Mouse (Mus musculus): ENCODE measurements around the gene Lhb. TPM values are rescaled to one million over a fixed set of nuclear protein-coding genes. Genes with fewer than 3 reads are reported as not detected.

Gene Lhb
- polyA plus RNA-seq, 1 experiment from 2014 or later, result not detected

DNA sequence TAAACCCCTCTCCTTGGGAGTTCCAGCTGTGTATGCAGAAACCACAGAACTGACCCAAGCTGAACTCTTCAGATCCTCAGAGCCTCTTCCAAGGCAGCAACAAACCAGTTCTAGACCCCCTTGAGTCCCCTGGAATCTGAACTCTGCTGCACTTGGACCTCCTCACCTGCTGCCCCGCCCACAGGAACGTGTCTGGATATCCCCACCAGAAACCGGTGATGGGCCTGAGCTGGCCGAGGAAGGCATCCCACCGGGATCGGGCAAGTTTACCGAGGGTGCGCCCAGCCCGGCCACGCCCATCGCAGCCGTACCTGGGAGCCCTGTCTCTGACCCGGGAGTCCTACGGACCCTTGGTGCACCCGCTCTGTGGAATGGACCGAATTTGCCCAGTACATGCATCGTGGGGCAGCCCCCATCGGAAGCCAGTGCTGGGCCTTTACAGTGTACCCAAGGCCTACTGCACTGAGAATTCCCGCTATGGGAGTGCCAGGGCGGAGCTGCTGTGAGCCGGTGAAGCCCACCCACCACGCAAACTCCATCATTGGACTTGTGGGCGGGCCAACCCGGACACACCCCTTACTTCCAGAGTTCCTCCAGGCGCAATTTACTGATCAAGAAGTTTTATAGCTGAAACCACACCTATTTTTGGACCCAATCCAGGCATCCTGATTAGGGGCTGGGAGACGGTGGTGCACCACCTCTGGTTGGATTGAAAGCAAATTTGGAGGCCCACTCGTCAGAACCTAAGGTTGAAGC, 583 bp upstream of the Lhb start:
- Histone ChIP-seq H3K4me3 (no peak overlapping the region), H3K4me1 (peaks cover 27% of the 10 kb centered on the region), H3K27ac (replicated peaks) (no peak overlapping the region), H3K36me3 (peaks cover 51% of the 10 kb centered on the region), H3K9me3 (replicated peaks) (no peaks in the 10 kb centered on the region), H3K27me3 (ENCODE audit: low read depth, poor library complexity, severe bottlenecking) (peaks cover 70% of the 10 kb centered on the region)
- no peak for DNase-seq (ENCODE audit: low spot score)
- WGBS, result 15% methylated on average over 27 of the region's 27 CpGs

DNA sequence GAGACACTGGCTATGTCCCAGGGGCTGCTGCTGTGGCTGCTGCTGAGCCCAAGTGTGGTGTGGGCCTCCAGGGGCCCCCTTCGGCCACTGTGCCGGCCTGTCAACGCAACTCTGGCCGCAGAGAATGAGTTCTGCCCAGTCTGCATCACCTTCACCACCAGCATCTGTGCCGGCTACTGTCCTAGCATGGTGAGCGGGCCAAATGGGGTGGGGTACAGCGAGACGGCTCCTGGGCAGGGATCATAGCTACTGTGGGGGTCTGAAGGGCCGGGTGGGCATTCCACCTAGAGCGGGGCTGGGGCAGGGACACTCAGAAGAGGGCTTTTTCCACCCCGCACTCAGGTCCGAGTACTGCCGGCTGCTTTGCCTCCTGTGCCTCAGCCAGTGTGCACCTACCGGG, 574 bp downstream of the Lhb start:
- DNase-seq (ENCODE audit: low spot score), result no peak
- WGBS, result 92% methylated on average over 14 of the region's 14 CpGs
- no peaks in the 10 kb centered on the region for H3K9me3 ChIP-seq (replicated peaks)
- H3K27me3 ChIP-seq (ENCODE audit: low read depth, poor library complexity, severe bottlenecking), result peaks cover 59% of the 10 kb centered on the region
- no peak overlapping the region for H3K27ac ChIP-seq (replicated peaks)
- H3K4me1 ChIP-seq, result peaks cover 21% of the 10 kb centered on the region
- H3K4me3 ChIP-seq, result no peak overlapping the region
- peaks cover 63% of the 10 kb centered on the region for H3K36me3 ChIP-seq

DNA sequence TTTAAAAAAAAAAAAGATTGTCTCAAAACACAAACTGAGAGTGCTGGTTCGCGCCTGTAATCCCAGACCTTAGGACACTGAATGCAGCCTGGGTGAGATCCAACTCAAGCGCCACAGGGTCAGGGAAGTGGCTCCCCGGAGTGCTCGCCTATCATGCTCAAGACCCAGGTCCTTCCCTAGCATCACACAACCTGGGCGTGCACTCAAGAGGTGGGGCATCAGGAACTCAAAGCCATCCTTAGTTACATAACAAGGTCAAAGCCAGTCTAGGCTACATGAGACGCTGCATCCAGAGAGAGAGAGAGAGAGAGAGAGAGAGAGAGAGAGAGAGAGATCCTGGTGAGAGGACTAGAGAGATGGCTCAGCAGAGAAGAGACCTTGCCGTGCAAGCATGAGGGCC, 5.9 kb downstream of the Lhb start:
- WGBS, result 97% methylated on average over 8 of the region's 8 CpGs
- Histone ChIP-seq H3K36me3 (peaks cover 100% of the 10 kb centered on the region), H3K9me3 (replicated peaks) (no peaks in the 10 kb centered on the region), H3K4me3 (no peak overlapping the region), H3K4me1 (no peaks in the 10 kb centered on the region), H3K27me3 (ENCODE audit: low read depth, poor library complexity, severe bottlenecking) (peaks cover 5% of the 10 kb centered on the region), H3K27ac (replicated peaks) (no peak overlapping the region)
- no peak for DNase-seq (ENCODE audit: low spot score)

DNA sequence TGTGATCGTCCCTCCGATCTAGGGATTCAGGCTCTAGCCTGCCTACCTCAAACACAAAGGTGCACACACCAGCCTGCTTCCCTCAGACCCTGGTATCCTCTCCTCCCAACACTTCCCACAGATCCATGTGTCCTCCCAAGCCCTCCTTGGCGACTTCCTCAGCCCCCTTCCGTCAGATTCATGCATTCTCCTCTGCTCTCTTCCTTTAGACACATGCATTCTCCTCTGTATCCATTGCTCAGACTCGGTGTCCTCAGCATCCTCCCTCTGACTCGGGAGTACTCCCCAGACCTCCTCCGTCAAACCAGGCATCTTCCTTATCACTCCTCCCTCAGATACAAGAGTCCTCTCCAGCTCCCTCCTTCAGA, 13.2 kb downstream of the Lhb start:
- no peak for DNase-seq (ENCODE audit: low spot score)
- no peaks in the 10 kb centered on the region for H3K27me3 ChIP-seq (ENCODE audit: low read depth, poor library complexity, severe bottlenecking)
- peaks cover 47% of the 10 kb centered on the region for H3K36me3 ChIP-seq
- no peaks in the 10 kb centered on the region for H3K9me3 ChIP-seq (replicated peaks)
- peaks cover 50% of the 10 kb centered on the region for H3K4me1 ChIP-seq
- peak overlapping the region; percentile 92 for H3K27ac ChIP-seq (replicated peaks)
- under 1% methylated on average over 7 of the region's 7 CpGs for WGBS
- H3K4me3 ChIP-seq, result peak overlapping the region; percentile 96

DNA sequence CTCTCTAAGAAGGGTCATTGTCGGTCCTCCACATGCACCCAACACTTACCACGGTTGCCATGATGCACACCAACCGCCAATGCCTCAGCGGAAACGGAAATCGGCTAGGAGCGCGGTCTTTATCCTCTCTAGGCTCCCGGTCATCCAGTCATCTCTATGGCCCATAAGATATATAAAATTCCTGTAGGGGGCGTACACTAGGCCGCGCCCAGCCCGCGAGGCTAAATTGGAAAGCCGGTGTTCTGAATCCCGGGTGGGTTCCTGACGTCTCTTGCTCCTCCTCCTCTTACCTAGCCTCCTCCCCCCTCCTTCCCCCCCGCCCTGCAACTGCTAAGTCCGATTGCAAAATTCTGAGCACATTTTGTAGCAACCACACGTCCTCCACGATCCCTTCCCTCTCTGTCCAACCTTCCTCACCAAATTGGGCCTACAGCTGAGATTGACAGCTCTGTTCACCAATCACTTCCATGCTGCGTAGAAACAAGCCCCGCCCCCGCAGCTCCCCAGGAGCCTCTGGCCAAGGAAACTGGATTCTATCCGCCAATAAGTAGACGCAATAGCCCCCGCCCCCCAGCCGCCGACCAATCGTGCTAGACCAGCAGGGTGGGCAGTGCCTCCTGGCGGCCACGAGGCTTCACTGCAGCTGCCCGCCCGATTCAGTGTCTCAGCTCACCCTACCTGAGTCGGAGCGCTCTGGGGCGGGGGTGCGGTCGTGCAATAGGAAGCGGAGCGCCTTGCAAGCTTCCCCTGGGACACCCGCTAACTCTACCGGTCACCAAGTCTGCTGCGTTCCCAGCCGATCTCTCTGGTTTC, 13.8 kb downstream of the Lhb start, which contains the start of gene Gys1:
Gene Gys1 (plus strand): TSS at position 642 of the 813 bp plus-strand sequence.
- WGBS, result under 1% methylated on average over 45 of the region's 45 CpGs
- Histone ChIP-seq H3K27me3 (ENCODE audit: low read depth, poor library complexity, severe bottlenecking) (no peaks in the 10 kb centered on the region), H3K36me3 (peaks cover 43% of the 10 kb centered on the region), H3K27ac (replicated peaks) (peak within 1 kb of the TSS; percentile 92), H3K9me3 (replicated peaks) (no peaks in the 10 kb centered on the region), H3K4me1 (peaks cover 50% of the 10 kb centered on the region), H3K4me3 (peak within 1 kb of the TSS; percentile 96)
- DNase-seq (ENCODE audit: low spot score), result peak; percentile 100

DNA sequence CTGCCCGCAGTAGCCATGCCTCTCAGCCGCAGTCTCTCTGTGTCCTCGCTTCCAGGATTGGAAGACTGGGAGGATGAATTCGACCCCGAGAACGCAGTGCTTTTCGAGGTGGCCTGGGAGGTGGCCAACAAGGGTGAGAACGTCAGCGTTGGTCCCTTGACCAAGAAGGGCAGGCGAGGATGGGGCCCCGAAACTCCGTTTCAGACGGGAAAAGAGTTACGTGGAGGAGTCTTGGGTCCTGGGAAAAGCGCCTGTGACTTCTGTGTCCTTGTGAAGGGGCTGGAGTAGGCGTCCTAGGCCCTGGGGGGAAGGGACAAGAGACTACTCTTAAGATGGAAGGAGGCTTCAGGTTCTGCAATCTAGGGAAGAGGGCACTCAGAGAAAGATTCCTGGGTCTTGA, 14.4 kb downstream of the Lhb start:
- 4% methylated on average over 16 of the region's 16 CpGs for WGBS
- Histone ChIP-seq H3K27ac (replicated peaks) (peak overlapping the region; percentile 92), H3K9me3 (replicated peaks) (no peaks in the 10 kb centered on the region), H3K27me3 (ENCODE audit: low read depth, poor library complexity, severe bottlenecking) (no peaks in the 10 kb centered on the region), H3K4me3 (peak overlapping the region; percentile 96), H3K36me3 (peaks cover 43% of the 10 kb centered on the region), H3K4me1 (peaks cover 50% of the 10 kb centered on the region)
- no peak for DNase-seq (ENCODE audit: low spot score)

DNA sequence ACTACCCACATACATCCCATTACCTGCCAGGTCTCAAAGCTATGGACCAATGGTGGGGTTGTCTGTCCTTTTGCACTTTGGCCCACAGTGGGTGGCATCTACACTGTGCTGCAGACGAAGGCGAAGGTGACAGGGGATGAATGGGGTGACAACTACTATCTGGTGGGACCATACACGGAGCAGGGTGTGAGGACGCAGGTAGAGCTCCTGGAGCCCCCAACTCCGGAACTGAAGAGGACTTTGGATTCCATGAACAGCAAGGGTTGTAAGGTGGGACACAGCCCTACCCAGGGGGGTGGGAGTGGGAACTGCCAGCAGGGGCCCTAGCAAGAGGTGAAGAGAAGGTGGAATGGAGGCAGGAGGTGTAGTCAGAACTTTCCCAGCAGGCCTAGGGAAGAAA, 15.8 kb downstream of the Lhb start:
- WGBS, result 93% methylated on average over 5 of the region's 5 CpGs
- Histone ChIP-seq H3K27me3 (ENCODE audit: low read depth, poor library complexity, severe bottlenecking) (no peaks in the 10 kb centered on the region), H3K27ac (replicated peaks) (no peak overlapping the region), H3K4me3 (peak overlapping the region; percentile 96; the same call in 1 of the 2 replicates), H3K9me3 (replicated peaks) (no peaks in the 10 kb centered on the region), H3K36me3 (peaks cover 43% of the 10 kb centered on the region), H3K4me1 (peaks cover 50% of the 10 kb centered on the region)
- no peak for DNase-seq (ENCODE audit: low spot score)

DNA sequence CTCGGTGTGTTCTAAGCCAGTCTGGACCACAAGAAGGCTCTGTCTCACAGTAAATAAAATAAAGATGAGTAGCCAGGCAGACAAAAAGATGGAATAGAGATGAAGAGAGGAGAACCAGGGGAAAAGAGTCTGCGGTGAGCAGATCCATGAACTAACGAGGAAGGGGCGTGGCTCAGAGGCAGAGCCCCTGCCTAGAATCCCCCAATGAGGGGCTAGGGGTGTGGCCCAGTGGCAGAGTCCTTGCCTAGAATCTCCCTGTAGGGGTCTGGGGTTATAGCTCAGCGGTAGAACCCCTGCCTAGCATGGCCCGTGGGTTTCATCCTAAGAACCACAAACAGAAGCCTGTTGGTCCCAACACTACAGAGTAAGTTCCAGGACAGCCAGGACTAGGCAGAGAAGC, 16.4 kb downstream of the Lhb start:
- no peaks in the 10 kb centered on the region for H3K27me3 ChIP-seq (ENCODE audit: low read depth, poor library complexity, severe bottlenecking)
- peaks cover 50% of the 10 kb centered on the region for H3K4me1 ChIP-seq
- no peak for DNase-seq (ENCODE audit: low spot score)
- no peaks in the 10 kb centered on the region for H3K9me3 ChIP-seq (replicated peaks)
- peaks cover 43% of the 10 kb centered on the region for H3K36me3 ChIP-seq
- no peak overlapping the region for H3K27ac ChIP-seq (replicated peaks)
- H3K4me3 ChIP-seq, result peak overlapping the region; percentile 3; the same call in 1 of the 2 replicates
- 27% methylated on average over 6 of the region's 6 CpGs for WGBS

DNA sequence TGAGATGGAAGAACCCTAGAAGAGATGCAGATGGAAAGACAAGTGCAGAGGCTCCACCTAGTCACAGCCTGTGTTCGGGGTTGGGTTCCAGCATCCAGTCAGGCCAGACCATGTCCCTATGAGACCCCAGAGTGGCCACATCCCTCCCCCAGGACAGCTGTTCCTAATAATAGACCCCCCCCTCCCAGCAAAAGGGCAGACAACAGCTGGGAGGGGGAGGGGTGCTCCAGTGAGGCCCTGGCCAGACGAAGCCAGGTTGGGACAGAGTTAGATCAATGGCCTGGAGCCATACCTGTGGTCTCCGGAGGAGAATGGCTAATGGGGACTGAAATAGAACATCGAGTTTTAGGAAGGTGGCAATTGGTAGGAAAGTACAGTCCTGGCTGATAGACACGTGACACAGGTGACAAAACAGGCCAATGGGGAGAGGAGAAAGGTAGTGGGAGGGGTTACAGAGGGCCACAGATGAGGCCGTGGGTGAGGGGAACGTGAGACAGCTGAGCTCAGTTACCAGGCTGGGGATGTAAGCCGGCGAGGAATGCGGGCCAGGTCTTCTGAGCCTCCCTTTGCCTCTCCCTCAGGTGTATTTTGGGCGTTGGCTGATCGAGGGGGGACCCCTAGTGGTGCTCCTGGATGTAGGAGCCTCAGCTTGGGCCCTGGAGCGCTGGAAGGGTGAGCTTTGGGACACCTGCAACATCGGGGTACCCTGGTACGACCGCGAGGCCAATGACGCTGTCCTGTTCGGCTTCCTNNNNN, 17.1 kb downstream of the Lhb start, which contains the start of gene Ruvbl2:
Gene Ruvbl2 (minus strand): TSS at position 576 of the 756 bp plus-strand sequence.
- Histone ChIP-seq H3K4me3 (peak within 1 kb of the TSS; percentile 3; the same call in 1 of the 2 replicates), H3K4me1 (peaks cover 46% of the 10 kb centered on the region), H3K36me3 (peaks cover 41% of the 10 kb centered on the region), H3K27me3 (ENCODE audit: low read depth, poor library complexity, severe bottlenecking) (no peaks in the 10 kb centered on the region), H3K27ac (replicated peaks) (no peak within 1 kb of the TSS), H3K9me3 (replicated peaks) (no peaks in the 10 kb centered on the region)
- 18% methylated on average over 19 of the region's 19 CpGs for WGBS
- no peak for DNase-seq (ENCODE audit: low spot score)

DNA sequence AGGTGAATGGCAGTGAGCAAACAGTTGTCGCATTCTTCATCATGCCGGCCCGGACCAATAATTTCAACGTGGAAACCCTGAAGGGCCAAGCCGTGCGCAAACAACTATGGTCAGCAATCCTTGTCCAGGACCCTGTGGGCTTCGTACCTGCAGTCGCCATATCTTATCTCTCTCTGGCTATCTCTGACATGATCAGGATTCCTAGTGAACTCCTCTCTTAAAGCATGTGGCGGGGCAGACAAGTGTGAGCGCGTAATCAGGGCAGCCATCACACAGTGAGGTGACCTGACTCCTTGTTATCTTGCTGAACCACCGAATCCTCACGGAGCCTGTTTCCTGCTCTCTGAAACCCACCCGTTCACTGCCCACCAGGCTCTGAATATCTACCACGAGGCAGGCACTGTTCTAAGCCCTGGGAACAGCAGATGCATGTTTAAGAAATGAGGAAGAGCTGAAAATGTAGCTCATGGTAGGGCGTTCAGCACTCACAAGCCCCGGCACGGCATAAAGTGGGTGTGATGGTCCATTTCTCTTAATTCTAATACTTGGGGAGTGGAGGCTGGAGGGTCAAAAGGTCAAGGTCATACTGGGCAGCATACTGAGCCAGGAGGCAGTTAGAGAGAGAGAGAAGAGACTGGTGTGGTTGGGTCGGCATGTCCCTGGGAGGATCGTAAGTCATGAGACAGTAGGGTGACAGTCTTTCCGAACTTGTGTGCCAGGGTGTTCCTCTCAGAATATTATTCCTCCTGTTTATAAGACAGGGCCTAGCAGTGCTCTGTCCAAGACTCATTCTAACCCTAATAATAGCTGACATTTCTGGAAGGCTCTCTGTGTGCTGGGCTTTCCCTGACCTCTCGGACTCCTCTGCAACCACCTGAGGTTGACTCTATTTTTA, 23.2 kb downstream of the Lhb start:
- Histone ChIP-seq H3K4me3 (no peak overlapping the region), H3K27ac (replicated peaks) (no peak overlapping the region), H3K9me3 (replicated peaks) (no peaks in the 10 kb centered on the region), H3K36me3 (peaks cover 80% of the 10 kb centered on the region), H3K4me1 (no peaks in the 10 kb centered on the region), H3K27me3 (ENCODE audit: low read depth, poor library complexity, severe bottlenecking) (no peaks in the 10 kb centered on the region)
- no peak for DNase-seq (ENCODE audit: low spot score)
- WGBS, result 90% methylated on average over 22 of the region's 22 CpGs

DNA sequence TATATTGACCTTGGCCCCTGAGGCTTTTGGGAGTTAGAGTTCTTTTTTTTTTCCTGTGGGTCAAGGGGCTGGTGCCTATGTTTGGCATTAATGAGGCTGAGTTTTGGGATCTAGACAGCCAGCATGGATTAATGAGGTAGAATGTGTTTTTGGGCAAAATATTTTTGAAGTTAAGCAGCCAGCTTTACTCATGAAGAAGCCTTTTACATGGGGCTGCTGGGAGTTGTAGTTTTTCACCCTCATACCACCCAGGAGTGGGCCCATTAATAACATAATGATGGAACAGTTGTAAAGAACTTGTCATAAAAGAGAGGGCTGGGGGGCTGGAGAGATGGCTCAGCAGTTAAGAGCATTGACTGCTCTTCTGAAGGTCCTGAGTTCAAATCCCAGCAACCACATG, 26.0 kb downstream of the Lhb start:
- H3K36me3 ChIP-seq, result peaks cover 71% of the 10 kb centered on the region
- no peak for DNase-seq (ENCODE audit: low spot score)

More for the DNA sequence above, 26.0 kb downstream of the Lhb start:
- Histone ChIP-seq H3K27ac (replicated peaks) (no peak overlapping the region), H3K4me1 (peaks cover 3% of the 10 kb centered on the region; the same call in 1 of the 2 replicates), H3K4me3 (no peak overlapping the region), H3K9me3 (replicated peaks) (no peaks in the 10 kb centered on the region), H3K27me3 (ENCODE audit: low read depth, poor library complexity, severe bottlenecking) (no peaks in the 10 kb centered on the region)

Measured in midbrain, embryonic 10.5 days (tissue).